Mouse (Mus musculus): ENCODE results near the gene 9430015G10Rik.
"Not testable (repeated sequence)": the region's sequence is repeated elsewhere in the genome, so short reads cannot be mapped to it uniquely, and the experiment has no call there.

9430015G10Rik gene

GRCm38 (mm10) chr4:156097770-156098366 lies 11.9 kb upstream of the 9430015G10Rik start:
- no peak for DNase-seq (ENCODE audit: extremely low spot score)

GRCm38 (mm10) chr4:156099427-156099826 lies 10.4 kb upstream of the 9430015G10Rik start:
- DNase-seq (ENCODE audit: extremely low spot score), result no peak

- DNase-seq (ENCODE audit: extremely low spot score), result no peak
These were observed 9.3 kb upstream of the 9430015G10Rik start for GRCm38 (mm10) chr4:156100501-156100900.

GRCm38 (mm10) chr4:156101481-156101903 lies 8.3 kb upstream of the 9430015G10Rik start:
- DNase-seq (ENCODE audit: extremely low spot score), result no peak

- DNase-seq (ENCODE audit: extremely low spot score), result no peak
These were observed 6.4 kb upstream of the 9430015G10Rik start for GRCm38 (mm10) chr4:156103342-156103741.

GRCm38 (mm10) chr4:156108606-156109546 lies 906 bp upstream of the 9430015G10Rik start:
- peak; percentile 72 for DNase-seq (ENCODE audit: extremely low spot score)

- no peak for DNase-seq (ENCODE audit: extremely low spot score)
These were observed 14.3 kb downstream of the 9430015G10Rik start for GRCm38 (mm10) chr4:156124077-156124476.

- no peak for DNase-seq (ENCODE audit: extremely low spot score)
These were observed 15.6 kb downstream of the 9430015G10Rik start for GRCm38 (mm10) chr4:156125393-156125792.

GRCm38 (mm10) chr4:156126841-156127240 lies 17.1 kb downstream of the 9430015G10Rik start:
- DNase-seq (ENCODE audit: extremely low spot score), result no peak

GRCm38 (mm10) chr4:156128746-156129145 lies 19.0 kb downstream of the 9430015G10Rik start:
- no peak for DNase-seq (ENCODE audit: extremely low spot score)

GRCm38 (mm10) chr4:156130436-156130835 lies 20.7 kb downstream of the 9430015G10Rik start, which contains the start of gene Rnf223:
Gene Rnf223 (plus strand): TSS chr4:156130513.
- DNase-seq (ENCODE audit: extremely low spot score), result no peak

- no peak for DNase-seq (ENCODE audit: extremely low spot score)
These were observed 21.2 kb downstream of the 9430015G10Rik start for GRCm38 (mm10) chr4:156130940-156131339.

GRCm38 (mm10) chr4:156133334-156133733 lies 23.6 kb downstream of the 9430015G10Rik start:
- no peak for DNase-seq (ENCODE audit: extremely low spot score)

- DNase-seq (ENCODE audit: extremely low spot score), result no peak
These were observed 24.3 kb downstream of the 9430015G10Rik start for GRCm38 (mm10) chr4:156133943-156134605.

GRCm38 (mm10) chr4:156135112-156135511 lies 25.3 kb downstream of the 9430015G10Rik start:
- DNase-seq (ENCODE audit: extremely low spot score), result no peak

- DNase-seq (ENCODE audit: extremely low spot score), result no peak
These were observed 26.0 kb downstream of the 9430015G10Rik start for GRCm38 (mm10) chr4:156135801-156136200.

GRCm38 (mm10) chr4:156136285-156137100 lies 26.7 kb downstream of the 9430015G10Rik start:
- DNase-seq (ENCODE audit: extremely low spot score), result no peak

- DNase-seq (ENCODE audit: extremely low spot score), result not testable (repeated sequence)
These were observed 41.1 kb downstream of the 9430015G10Rik start for GRCm38 (mm10) chr4:156150887-156151286.

GRCm38 (mm10) chr4:156154771-156155170 lies 45.0 kb downstream of the 9430015G10Rik start:
- no peak for DNase-seq (ENCODE audit: extremely low spot score)

- no peak for DNase-seq (ENCODE audit: extremely low spot score)
These were observed 56.7 kb downstream of the 9430015G10Rik start for GRCm38 (mm10) chr4:156166477-156166876.

- DNase-seq (ENCODE audit: extremely low spot score), result no peak
These were observed 58.8 kb downstream of the 9430015G10Rik start for GRCm38 (mm10) chr4:156168611-156169010.
